Mouse (Mus musculus) MEL (cell line): ENCODE measurements around the gene Ugt1a1. TPM values are rescaled to one million over a fixed set of nuclear protein-coding genes. Genes with fewer than 3 reads are reported as not detected.

ENCODE experiments used
- DNase-seq: peaks from one replicate; pipeline ENCODE4 v3.0.0; 2011; ENCODE audit warnings: low read depth, low spot score
- H3K27ac ChIP-seq: 2 replicates; pipeline ENCODE4 v1.5.1; 2012; ENCODE audit warnings: low read depth, mild to moderate bottlenecking, control low read depth, low read length, moderate library complexity; ENCODE audit not compliant: control insufficient read depth
- H3K27me3 ChIP-seq, 2 experiments: fragments of 150-350 bp in 1 of 2; sonication (generic) in 1 of 2; 2 replicates each; pipeline ENCODE4 v1.6.1; 2012; ENCODE audit warnings: low read length in 2 of 2, mild to moderate bottlenecking in 2 of 2, improper control_type of control experiment in 1 of 2, moderate library complexity in 1 of 2; ENCODE audit not compliant: insufficient read depth in 2 of 2, control insufficient read depth in 1 of 2
- H3K36me3 ChIP-seq, 2 experiments: 2 replicates each; pipeline ENCODE4 v1.6.1; 2012 to 2014; ENCODE audit warnings: low read length in 2 of 2, improper control_type of control experiment in 1 of 2, inconsistent platforms in 1 of 2, mild to moderate bottlenecking in 1 of 2; ENCODE audit not compliant: insufficient read depth in 2 of 2, control insufficient read depth in 1 of 2
- H3K4me1 ChIP-seq, 2 experiments: fragments of 150-350 bp in 1 of 2; sonication (generic) in 1 of 2; 2 replicates each; pipeline ENCODE4 v1.6.1; 2012; ENCODE audit warnings: low read length in 2 of 2, improper control_type of control experiment in 1 of 2, mild to moderate bottlenecking in 1 of 2; ENCODE audit not compliant: insufficient read depth in 2 of 2, control insufficient read depth in 1 of 2
- H3K4me3 ChIP-seq, 2 experiments: fragments of 150-350 bp in 1 of 2; sonication (generic) in 1 of 2; 2 replicates each; pipeline ENCODE4 v1.5.1; 2012; ENCODE audit warnings: low read depth in 2 of 2, low read length in 2 of 2, mild to moderate bottlenecking in 2 of 2, moderate library complexity in 2 of 2, control low read depth in 1 of 2, improper control_type of control experiment in 1 of 2; ENCODE audit not compliant: control insufficient read depth in 1 of 2, insufficient read depth in 1 of 2
- H3K79me2 ChIP-seq: 2 replicates; pipeline ENCODE4 v1.6.1; 2012; ENCODE audit warnings: mild to moderate bottlenecking, low read length, moderate library complexity; ENCODE audit not compliant: control insufficient read depth, poor library complexity, insufficient read depth
- H3K9ac ChIP-seq: 2 replicates; pipeline ENCODE4 v1.6.1; 2012; ENCODE audit warnings: low read depth, mild to moderate bottlenecking, control low read depth, low read length, moderate library complexity; ENCODE audit not compliant: control insufficient read depth, poor library complexity, severe bottlenecking
- H3K9me3 ChIP-seq: fragments of 150-350 bp; sonication (generic); replicated peaks from 2 replicates; pipeline ENCODE4 v1.6.1; 2012; ENCODE audit warnings: mild to moderate bottlenecking, low read length, improper control_type of control experiment, moderate library complexity; ENCODE audit not compliant: insufficient read depth
- CHD1 ChIP-seq: IDR thresholded peaks from 2 replicates; pipeline ENCODE4 v1.6.1; 2012; ENCODE audit warnings: low read depth, mild to moderate bottlenecking, inconsistent platforms, low read length, improper control_type of control experiment
- CTCF ChIP-seq, 3 experiments: IDR thresholded peaks in 2 of 3; conservative IDR thresholded peaks in 1 of 3; 2 replicates each; pipeline ENCODE4 v1.5.1; 2011 to 2012; ENCODE audit warnings: low read length in 3 of 3, low read depth in 2 of 3, mild to moderate bottlenecking in 2 of 3, improper control_type of control experiment in 1 of 3, inconsistent platforms in 1 of 3, mixed read lengths in 1 of 3, moderate library complexity in 1 of 3; ENCODE audit not compliant: control insufficient read depth in 1 of 3, insufficient read depth in 1 of 3, poor library complexity in 1 of 3, severe bottlenecking in 1 of 3
- ELF1 ChIP-seq: IDR thresholded peaks from 2 replicates; pipeline ENCODE4 v1.6.1; 2014; ENCODE audit warnings: low read depth, mild to moderate bottlenecking, inconsistent platforms, low read length, improper control_type of control experiment, moderate library complexity
- EP300 ChIP-seq, 2 experiments: IDR thresholded peaks; 2 replicates each; pipeline ENCODE4 v1.6.1; 2011; ENCODE audit warnings: improper control_type of control experiment in 2 of 2, low read length in 2 of 2, low read depth in 1 of 2, mild to moderate bottlenecking in 1 of 2
- ETS1 ChIP-seq: IDR thresholded peaks from 2 replicates; pipeline ENCODE4 v1.6.1; 2012; ENCODE audit warnings: low read depth, mild to moderate bottlenecking, inconsistent platforms, low read length, improper control_type of control experiment, moderate library complexity
- GABPA ChIP-seq: IDR thresholded peaks from 2 replicates; pipeline ENCODE4 v1.6.1; 2012; ENCODE audit warnings: low read depth, mild to moderate bottlenecking, inconsistent platforms, low read length, improper control_type of control experiment, moderate library complexity
- HCFC1 ChIP-seq: IDR thresholded peaks from 2 replicates; pipeline ENCODE4 v1.6.1; 2012; ENCODE audit warnings: low read depth, mild to moderate bottlenecking, inconsistent platforms, low read length, improper control_type of control experiment, moderate library complexity
- KAT2A ChIP-seq: conservative IDR thresholded peaks from 2 replicates; pipeline ENCODE4 v1.6.1; 2012; ENCODE audit warnings: low read depth, low read length, improper control_type of control experiment, inconsistent platforms
- MAFK ChIP-seq: IDR thresholded peaks from 2 replicates; pipeline ENCODE4 v1.6.1; 2011; ENCODE audit warnings: low read depth, mild to moderate bottlenecking, low read length, improper control_type of control experiment, borderline replicate concordance
- MAX ChIP-seq: IDR thresholded peaks from 2 replicates; pipeline ENCODE4 v1.6.1; 2011; ENCODE audit warnings: low read length, improper control_type of control experiment
- MAZ ChIP-seq: IDR thresholded peaks from 2 replicates; pipeline ENCODE4 v1.6.1; 2012; ENCODE audit warnings: low read depth, mild to moderate bottlenecking, inconsistent platforms, low read length, improper control_type of control experiment
- MEF2A ChIP-seq: IDR thresholded peaks from 2 replicates; pipeline ENCODE4 v1.6.1; 2014; ENCODE audit warnings: low read depth, mild to moderate bottlenecking, inconsistent platforms, low read length, improper control_type of control experiment; ENCODE audit not compliant: poor library complexity, insufficient replicate concordance, severe bottlenecking; ENCODE audit errors: extremely low read depth
- NELFE ChIP-seq: IDR thresholded peaks from 2 replicates; pipeline ENCODE4 v1.6.1; 2011; ENCODE audit warnings: low read depth, low read length, improper control_type of control experiment
- POLR2AphosphoS2 ChIP-seq: IDR thresholded peaks from 2 replicates; pipeline ENCODE4 v1.6.1; 2011; ENCODE audit warnings: low read length, improper control_type of control experiment
- SIN3A ChIP-seq: IDR thresholded peaks from 2 replicates; pipeline ENCODE4 v1.6.1; 2012; ENCODE audit warnings: low read length, improper control_type of control experiment, inconsistent platforms
- TBP ChIP-seq: IDR thresholded peaks from 2 replicates; pipeline ENCODE4 v1.8.0; 2011; ENCODE audit warnings: low read depth, low read length, improper control_type of control experiment
- USF1 ChIP-seq: IDR thresholded peaks from 2 replicates; pipeline ENCODE4 v1.6.1; 2014; ENCODE audit warnings: low read depth, mild to moderate bottlenecking, inconsistent platforms, low read length, improper control_type of control experiment, moderate library complexity
- ZC3H11A ChIP-seq: IDR thresholded peaks from 2 replicates; pipeline ENCODE4 v1.6.1; 2012; ENCODE audit warnings: low read depth, mild to moderate bottlenecking, inconsistent platforms, low read length, improper control_type of control experiment
- ZKSCAN1 ChIP-seq: IDR thresholded peaks from 2 replicates; pipeline ENCODE4 v1.6.1; 2012; ENCODE audit warnings: low read depth, mild to moderate bottlenecking, inconsistent platforms, low read length, improper control_type of control experiment, moderate library complexity
- ZMIZ1 ChIP-seq: IDR thresholded peaks from 2 replicates; pipeline ENCODE4 v1.6.1; 2012; ENCODE audit warnings: low read depth, mild to moderate bottlenecking, inconsistent platforms, low read length, improper control_type of control experiment, moderate library complexity
- polyA plus RNA-seq, 2 experiments: library from polyadenylated mRNA; stranded (reverse) in 1 of 2; unstranded in 1 of 2; fragments of >175 nt in 1 of 2; fragments of >200 nt in 1 of 2; gene quantifications; 2 replicates each; pipeline versions ENCODE4 v1.2.1 to v1.2.4; 2012; ENCODE audit warnings: low replicate concordance in 2 of 2, low read depth in 1 of 2; ENCODE audit not compliant: insufficient read length in 2 of 2, insufficient read depth in 1 of 2, missing spikeins in 1 of 2
- total RNA-seq: library from RNA; depleted of rRNA; stranded (reverse); fragments of 300-350 nt; gene quantifications from 2 replicates; pipeline ENCODE4 v1.2.3, GENCODE M21; 2012

The Ugt1a1 gene
- total and polyA plus RNA-seq, 3 experiments = not detected

- Histone ChIP-seq H3K4me3 (no peak overlapping the region), H3K27ac (no peak overlapping the region), H3K9ac (no peak overlapping the region)
- DNase-seq = no peak
- TF ChIP-seq ZC3H11A (no peak), NELFE (no peak), ZMIZ1 (no peak), MEF2A (no peak), HCFC1 (no peak), CHD1 (no peak)
- TF ChIP-seq, all 39 proteins: peak for 0
- Histone ChIP-seq H3K36me3 (no peaks in the 10 kb centered on the region), H3K4me1 (no peaks in the 10 kb centered on the region), H3K27me3 (no peaks in the 10 kb centered on the region), H3K9me3 (no peaks in the 10 kb centered on the region), H3K79me2 (no peaks in the 10 kb centered on the region)
These were observed 21.9 kb downstream of the Ugt1a1 start for GRCm38 (mm10) chr1:88233421-88234247.

DNA sequence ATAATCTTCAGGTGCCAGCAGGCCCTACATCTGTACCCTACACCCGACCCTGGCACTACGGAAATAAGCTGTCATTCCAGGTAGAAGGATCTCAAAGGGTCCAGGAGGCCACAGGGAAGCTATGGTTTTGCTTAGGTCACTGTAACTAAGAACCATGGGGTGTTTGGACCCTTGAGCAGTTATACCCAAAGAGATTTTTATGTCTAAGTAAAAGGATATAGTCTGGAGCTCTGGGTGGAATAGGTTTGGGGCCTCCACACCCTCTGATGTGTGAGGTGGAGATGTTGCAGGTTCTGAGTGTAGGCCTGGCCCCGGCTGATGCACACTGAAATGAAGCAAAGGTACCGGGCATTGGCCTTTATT is 22.5 kb downstream of the Ugt1a1 start:
- H3K27ac ChIP-seq = no peak overlapping the region
- no peaks in the 10 kb centered on the region for H3K36me3 ChIP-seq
- H3K4me3 ChIP-seq = no peak overlapping the region
- H3K9ac ChIP-seq = no peak overlapping the region
- no peaks in the 10 kb centered on the region for H3K79me2 ChIP-seq
- no peaks in the 10 kb centered on the region for H3K27me3 ChIP-seq
- no peak for DNase-seq
- no peaks in the 10 kb centered on the region for H3K4me1 ChIP-seq
- no peak for TF ChIP-seq KAT2A
- TF ChIP-seq POLR2AphosphoS2 = no peak
- TF ChIP-seq MAX = no peak
- no peak for TF ChIP-seq ETS1
- no peak for TF ChIP-seq NELFE
- TF ChIP-seq MEF2A = no peak
- TF ChIP-seq ELF1 = no peak
- TF ChIP-seq MAFK = no peak
- TF ChIP-seq SIN3A = no peak
- no peak for TF ChIP-seq CTCF (IDR thresholded peaks at IDR 0.05 in 2 of 3, conservative IDR thresholded peaks at IDR 0.05 in 1 of 3; ENCODE audit: control insufficient read depth in 1 of 3, insufficient read depth in 1 of 3, low read depth in 2 of 3, low read length in 3 of 3, poor library complexity in 1 of 3, severe bottlenecking in 1 of 3)
- TF ChIP-seq ZKSCAN1 = no peak
- TF ChIP-seq TBP = no peak
- no peak for TF ChIP-seq HCFC1
- TF ChIP-seq EP300 (IDR thresholded peaks at IDR 0.05; ENCODE audit: low read depth in 1 of 2, low read length in 2 of 2) = no peak
- TF ChIP-seq USF1 = no peak
- TF ChIP-seq GABPA = no peak
- TF ChIP-seq MAZ = no peak
- no peaks in the 10 kb centered on the region for H3K9me3 ChIP-seq
